Mouse (Mus musculus): ENCODE measurements at regions not wholly inside any gene's neighbourhood (a gene's known extent, or its start where the extent isn't known, plus 50 kb on each side); places are given as distances from the start of the nearest gene placed in this dataset.

- no peak for TF ChIP-seq CTCF (IDR thresholded peaks at IDR 0.05; ENCODE audit: low read depth, low read length)
- no peak for TF ChIP-seq POLR2A (IDR thresholded peaks at IDR 0.05; ENCODE audit: insufficient read depth, low read length)
- TF ChIP-seq EP300 (IDR thresholded peaks at IDR 0.05; ENCODE audit: insufficient read depth, low read depth, low read length): no peak
Observed at GRCm38 (mm10) chr9:61705586-61706233, 208.6 kb downstream of the Rplp1 start.
